Mouse (Mus musculus) NIH3T3 (cell line): ENCODE data around the gene Casp1.

Source experiments
- DNase-seq: peaks from one replicate; pipeline ENCODE4 v3.0.0-alpha.2; 2012; ENCODE audit warnings: low read depth

The Casp1 gene

GRCm38 (mm10) chr9:5298329-5299131 lies at the start of gene Casp1:
Casp1 (plus strand) TSS chr9:5298517.
- DNase-seq = no peak

GRCm38 (mm10) chr9:5263951-5264475 lies 34.3 kb upstream of the Casp1 start:
- DNase-seq = peak; percentile 80

GRCm38 (mm10) chr9:5270274-5270673 lies 28.0 kb upstream of the Casp1 start:
- DNase-seq = no peak

DNA sequence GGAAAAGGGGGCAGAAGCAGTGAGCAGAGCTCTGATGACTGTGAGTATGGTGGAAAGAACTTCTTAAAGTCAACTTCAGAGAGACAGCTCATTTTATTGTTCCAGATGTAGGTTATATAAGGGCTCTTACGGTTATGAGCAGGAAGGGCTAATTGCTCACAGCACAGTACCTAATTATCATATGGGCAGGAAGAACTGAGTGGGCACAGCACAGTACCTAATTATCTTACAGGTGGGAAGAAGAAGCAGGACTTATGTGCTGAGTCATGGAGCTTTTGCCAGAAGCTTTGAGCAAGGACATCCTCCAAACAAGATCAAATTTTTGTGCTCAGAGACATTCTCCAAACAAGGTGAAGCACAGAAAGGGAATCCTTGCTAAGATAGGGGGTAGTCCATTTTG lies 27.4 kb upstream of the Casp1 start:
- DNase-seq = no peak

DNA sequence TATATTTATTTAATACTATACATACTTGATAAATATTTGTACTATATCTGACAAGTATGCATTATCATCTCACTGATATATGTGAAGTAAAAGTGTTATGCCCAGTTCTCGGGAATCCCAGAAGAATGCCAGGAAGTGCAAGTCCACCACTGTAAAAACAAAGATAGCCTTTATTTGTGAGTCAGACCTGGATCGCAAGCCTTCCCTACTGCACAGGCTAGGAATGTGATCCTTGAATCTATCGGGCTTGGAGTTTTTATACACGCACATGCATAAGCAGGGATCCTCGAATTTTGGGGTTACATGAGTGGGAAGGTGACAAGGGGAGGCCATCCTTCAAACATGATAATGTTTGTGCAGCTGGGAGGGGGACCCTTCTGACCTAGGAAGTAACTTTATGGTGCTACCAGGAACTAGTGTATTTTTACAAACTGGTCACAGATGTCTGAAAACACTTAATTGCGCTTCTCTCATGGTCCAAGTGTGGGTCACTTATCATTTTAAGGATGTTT lies 26.9 kb upstream of the Casp1 start:
- peak; percentile 14 for DNase-seq

- DNase-seq = no peak
These were observed 12.2 kb upstream of the Casp1 start for GRCm38 (mm10) chr9:5286071-5286470.

GRCm38 (mm10) chr9:5286597-5286996 lies 11.7 kb upstream of the Casp1 start:
- no peak for DNase-seq

DNA sequence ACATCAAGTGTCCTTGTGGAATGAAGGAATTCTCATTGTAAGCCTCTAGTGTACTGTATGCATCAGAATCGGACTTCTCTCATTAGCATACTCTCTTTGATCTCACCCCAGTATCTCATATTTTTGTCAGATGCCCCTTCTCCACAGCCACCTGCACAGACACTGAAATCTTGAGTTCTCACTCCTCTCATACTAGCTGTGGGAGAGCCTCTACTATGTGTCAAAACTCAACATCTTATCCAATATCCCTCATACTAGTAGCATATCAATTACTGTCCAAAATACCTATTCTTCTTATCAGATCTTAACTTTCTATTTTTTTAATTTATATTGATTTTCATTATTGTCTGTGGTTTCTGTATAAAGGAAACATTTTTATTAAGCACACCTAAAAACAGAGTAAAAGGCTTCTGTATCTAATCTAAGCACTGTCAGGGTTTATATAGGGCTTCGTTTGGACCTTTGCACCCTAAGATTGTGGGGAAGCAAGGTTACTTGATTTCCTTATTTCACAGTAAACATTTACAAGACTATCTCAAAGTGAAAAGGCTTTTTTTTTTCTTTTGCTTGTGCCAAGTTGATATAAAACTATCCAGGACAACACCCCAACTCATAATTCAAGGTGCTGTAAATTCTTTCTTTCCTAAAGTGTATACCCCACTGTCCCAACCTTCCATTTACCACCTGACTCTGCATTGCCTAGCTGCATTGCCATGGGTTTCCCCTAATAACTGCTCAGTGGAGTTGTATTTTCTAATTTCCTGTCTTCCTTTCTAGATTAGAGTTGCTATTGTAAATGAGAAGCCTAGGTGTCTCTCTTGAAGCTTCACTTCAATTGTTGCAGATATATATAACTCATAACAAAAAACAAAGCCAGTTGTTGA lies 1.7 kb upstream of the Casp1 start:
- no peak for DNase-seq

GRCm38 (mm10) chr9:5299132-5299381 lies 740 bp downstream of the Casp1 start:
- no peak for DNase-seq

GRCm38 (mm10) chr9:5308561-5308960 lies 10.2 kb downstream of the Casp1 start, which contains the start of gene Casp4:
Casp4 (plus strand) TSS chr9:5308828.
- DNase-seq = peak; percentile 72

- no peak for DNase-seq
These were observed 11.8 kb downstream of the Casp1 start for GRCm38 (mm10) chr9:5310112-5310511.

- DNase-seq = peak; percentile 37
These were observed 13.1 kb downstream of the Casp1 start for GRCm38 (mm10) chr9:5311435-5311834.

GRCm38 (mm10) chr9:5328204-5328603 lies 29.9 kb downstream of the Casp1 start:
- no peak for DNase-seq

GRCm38 (mm10) chr9:5332441-5332840 lies 34.1 kb downstream of the Casp1 start:
- DNase-seq = no peak

DNA sequence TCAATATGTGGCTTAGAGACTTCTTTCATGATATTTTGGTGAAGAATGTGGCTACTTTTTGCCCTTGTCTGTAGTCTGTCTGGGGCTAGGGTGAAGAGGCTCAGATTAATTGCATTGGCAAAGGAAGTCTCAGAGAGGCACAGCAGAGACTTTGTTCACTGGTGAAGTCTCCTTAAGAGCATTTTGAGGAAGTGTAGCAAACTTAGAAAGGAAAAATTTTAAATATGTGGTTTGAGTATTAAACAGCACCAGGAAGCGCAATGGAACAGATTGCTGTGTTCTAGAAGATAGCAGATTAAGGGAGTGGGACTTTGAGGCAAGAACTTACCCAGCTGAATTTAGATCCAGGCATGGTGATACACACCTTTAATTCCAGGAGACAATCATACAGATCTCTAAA lies 35.1 kb downstream of the Casp1 start:
- DNase-seq = no peak

GRCm38 (mm10) chr9:5343092-5343491 lies 44.8 kb downstream of the Casp1 start:
- no peak for DNase-seq

GRCm38 (mm10) chr9:5344090-5344489 lies 45.8 kb downstream of the Casp1 start:
- DNase-seq = no peak

GRCm38 (mm10) chr9:5345291-5345898 lies 47.1 kb downstream of the Casp1 start, which contains the start of gene Casp12:
Casp12 (plus strand) TSS chr9:5345430.
- peak; percentile 84 for DNase-seq

- DNase-seq = no peak
These were observed 49.1 kb downstream of the Casp1 start for GRCm38 (mm10) chr9:5347381-5347780.

DNA sequence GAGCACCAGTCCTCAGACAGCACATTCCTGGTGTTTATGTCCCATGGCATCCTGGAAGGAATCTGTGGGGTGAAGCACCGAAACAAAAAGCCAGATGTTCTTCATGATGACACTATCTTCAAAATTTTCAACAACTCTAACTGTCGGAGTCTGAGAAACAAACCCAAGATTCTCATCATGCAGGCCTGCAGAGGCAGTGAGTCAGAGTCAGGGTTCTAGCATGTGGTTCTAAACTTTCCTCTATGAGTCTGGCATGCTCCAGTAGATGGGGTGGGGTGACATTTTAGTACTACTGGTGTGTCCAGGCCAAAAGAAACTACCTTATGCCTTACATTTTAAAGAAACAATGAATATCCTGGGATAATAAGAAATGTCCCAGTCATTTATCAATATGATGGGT lies 55.4 kb downstream of the Casp1 start:
- peak; percentile 3 for DNase-seq

GRCm38 (mm10) chr9:5356801-5357200 lies 58.5 kb downstream of the Casp1 start:
- peak; percentile 74 for DNase-seq
